Mouse (Mus musculus): ENCODE results near the gene Prpsap2.

The Prpsap2 gene

GRCm38 (mm10) chr11:61715130-61715529 is 46.8 kb downstream of the Prpsap2 start:
- DNase-seq (ENCODE audit: low spot score in 2 of 2): no peak

- DNase-seq (ENCODE audit: low spot score in 2 of 2): peak; percentile 33 to 44
Measured at GRCm38 (mm10) chr11:61714346-61715117, 47.4 kb downstream of the Prpsap2 start.

- DNase-seq (ENCODE audit: low spot score in 2 of 2): peak in 1 of 2 experiments; percentile 34
Measured at GRCm38 (mm10) chr11:61713157-61713855, 48.6 kb downstream of the Prpsap2 start.

- DNase-seq (ENCODE audit: low spot score in 2 of 2): no peak
Measured at GRCm38 (mm10) chr11:61708928-61709327, 53.0 kb downstream of the Prpsap2 start.

GRCm38 (mm10) chr11:61706232-61706631 is 55.7 kb downstream of the Prpsap2 start:
- no peak for DNase-seq (ENCODE audit: low spot score in 2 of 2)

- DNase-seq (ENCODE audit: low spot score in 2 of 2): no peak
Measured at GRCm38 (mm10) chr11:61705581-61705980, 56.3 kb downstream of the Prpsap2 start.

- no peak for DNase-seq (ENCODE audit: low spot score in 2 of 2)
Measured at GRCm38 (mm10) chr11:61702494-61702893, 59.4 kb downstream of the Prpsap2 start.

- no peak for DNase-seq (ENCODE audit: low spot score in 2 of 2)
Measured at GRCm38 (mm10) chr11:61701696-61702095, 60.2 kb downstream of the Prpsap2 start.

GRCm38 (mm10) chr11:61699933-61700332 is 62.0 kb downstream of the Prpsap2 start:
- DNase-seq (ENCODE audit: low spot score in 2 of 2): no peak

- DNase-seq (ENCODE audit: low spot score in 2 of 2): no peak
Measured at GRCm38 (mm10) chr11:61699460-61699859, 62.4 kb downstream of the Prpsap2 start.

GRCm38 (mm10) chr11:61698852-61699251 is 63.0 kb downstream of the Prpsap2 start:
- no peak for DNase-seq (ENCODE audit: low spot score in 2 of 2)

- DNase-seq (ENCODE audit: low spot score in 2 of 2): no peak
Measured at GRCm38 (mm10) chr11:61692996-61693395, 68.9 kb downstream of the Prpsap2 start.

- DNase-seq (ENCODE audit: low spot score in 2 of 2): no peak
Measured at GRCm38 (mm10) chr11:61687595-61687994, 74.3 kb downstream of the Prpsap2 start.

- no peak for DNase-seq (ENCODE audit: low spot score in 2 of 2)
Measured at GRCm38 (mm10) chr11:61686906-61687453, 74.9 kb downstream of the Prpsap2 start.

- DNase-seq (ENCODE audit: low spot score in 2 of 2): no peak
Measured at GRCm38 (mm10) chr11:61686141-61686540, 75.7 kb downstream of the Prpsap2 start.

- DNase-seq (ENCODE audit: low spot score in 2 of 2): no peak
Measured at GRCm38 (mm10) chr11:61685119-61685725, 76.7 kb downstream of the Prpsap2 start.

GRCm38 (mm10) chr11:61683907-61684731 is 77.8 kb downstream of the Prpsap2 start, which contains the start of gene Fam83g:
Gene Fam83g (plus strand): TSS chr11:61684091.
- DNase-seq (ENCODE audit: low spot score in 2 of 2): peak; percentile 75 to 91

All from urinary bladder, adult 18-20 months (tissue).